Mouse (Mus musculus) adrenal gland (tissue): Measurements from ENCODE around the gene Zfand4.

ENCODE experiments used
- intact Hi-C: fragments of 180-260 bp; cut with DNase I; formaldehyde crosslinking; loops from one replicate; pipeline ENCODE4 v1.15.1; 2025

Gene Zfand4

DNA sequence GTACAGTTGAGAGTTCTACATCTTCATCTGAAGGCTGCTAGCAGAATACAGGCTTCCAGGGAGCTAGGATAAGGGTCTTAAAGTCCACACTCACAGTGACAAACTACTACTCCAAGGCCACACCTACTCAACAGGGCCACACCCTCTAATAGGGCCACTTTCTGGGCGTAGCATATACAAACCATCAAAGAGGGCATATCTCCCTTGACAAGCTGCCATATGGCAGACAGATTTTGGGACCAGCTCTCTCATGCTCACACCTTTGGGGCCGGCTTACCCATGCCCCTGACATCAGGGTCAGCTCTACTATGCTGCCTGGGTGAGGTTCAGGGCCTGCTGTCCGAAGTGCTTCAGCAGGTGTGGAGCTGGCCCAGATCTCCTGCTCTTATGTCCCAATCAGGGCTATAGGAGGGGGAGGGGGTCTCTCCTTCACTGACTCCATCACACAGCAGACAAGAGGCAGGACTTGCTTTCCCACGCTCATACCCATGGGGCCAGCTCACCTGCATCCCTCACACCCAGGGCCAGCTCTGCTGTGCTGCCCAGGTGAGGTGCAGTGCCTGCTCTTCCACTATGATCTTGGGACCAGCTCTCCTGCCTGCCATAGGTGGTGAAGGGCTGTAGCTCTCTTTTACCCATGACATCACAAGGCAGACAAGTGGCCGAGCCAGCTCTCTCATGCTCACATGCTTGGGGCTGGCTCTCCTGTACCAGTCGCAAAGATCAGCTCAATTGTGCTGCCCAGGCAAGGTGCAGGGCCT, 106.4 kb downstream of the Zfand4 start:
- intact Hi-C loops, result no loop called here

DNA sequence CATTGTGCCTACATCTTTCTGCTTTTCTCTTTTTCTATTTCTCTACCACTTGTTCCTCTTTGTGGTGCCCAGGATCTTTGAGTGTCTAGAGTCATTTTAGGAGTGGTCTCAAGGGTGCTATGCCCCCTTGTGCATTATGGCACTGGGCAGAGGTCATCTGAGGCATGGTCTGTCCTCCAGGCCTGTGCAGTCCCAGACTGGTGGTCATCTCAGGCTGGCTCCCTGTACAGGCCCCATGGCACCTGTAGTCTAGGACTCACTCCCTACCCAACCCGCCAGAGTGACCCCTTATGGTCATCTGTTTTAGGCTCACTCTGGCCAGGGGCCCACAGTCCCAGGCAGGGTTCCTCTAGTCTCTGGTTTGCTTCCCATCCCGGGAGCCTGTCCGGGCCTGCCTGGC, 107.5 kb downstream of the Zfand4 start:
- intact Hi-C loops, result no loop called here

DNA sequence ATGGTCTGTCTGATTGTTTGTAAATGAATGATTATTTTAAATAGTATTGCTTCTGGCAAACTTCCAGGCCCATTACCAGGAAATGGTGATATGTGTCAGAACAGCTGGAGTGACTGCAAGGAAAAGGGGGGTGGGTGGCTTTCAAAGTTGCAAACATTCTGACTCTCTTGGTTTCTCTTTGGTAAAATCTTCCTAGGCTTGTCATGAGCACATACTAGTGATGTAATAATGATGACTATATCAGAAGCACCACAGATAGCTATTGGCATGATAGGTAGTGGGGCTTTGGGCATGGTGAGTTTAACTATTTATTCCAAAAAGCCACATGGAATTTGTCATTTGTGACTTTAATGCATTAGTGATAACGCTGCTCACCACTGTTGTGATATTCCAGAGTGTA, 110.1 kb downstream of the Zfand4 start:
- intact Hi-C loops, result no loop called here

DNA sequence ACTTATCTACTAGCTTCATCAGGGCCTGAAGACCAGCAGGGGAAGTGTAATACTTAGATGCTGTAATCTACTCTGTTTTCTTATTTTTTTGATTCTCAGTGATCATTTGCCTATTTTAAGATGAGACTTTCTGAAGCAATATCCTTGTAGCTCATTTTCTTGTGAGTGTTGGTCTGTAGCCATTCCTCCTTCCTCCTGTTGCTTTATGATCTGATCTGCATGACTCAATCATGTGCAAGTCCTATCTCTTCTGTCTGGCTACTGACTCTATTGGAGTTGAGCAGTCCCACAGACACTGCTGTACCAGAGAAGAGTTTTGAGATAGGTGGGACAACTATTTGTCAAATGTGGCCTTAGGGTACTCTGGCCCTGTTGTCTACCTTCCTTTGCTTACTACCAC, 110.6 kb downstream of the Zfand4 start:
- intact Hi-C loops, result no loop called here

DNA sequence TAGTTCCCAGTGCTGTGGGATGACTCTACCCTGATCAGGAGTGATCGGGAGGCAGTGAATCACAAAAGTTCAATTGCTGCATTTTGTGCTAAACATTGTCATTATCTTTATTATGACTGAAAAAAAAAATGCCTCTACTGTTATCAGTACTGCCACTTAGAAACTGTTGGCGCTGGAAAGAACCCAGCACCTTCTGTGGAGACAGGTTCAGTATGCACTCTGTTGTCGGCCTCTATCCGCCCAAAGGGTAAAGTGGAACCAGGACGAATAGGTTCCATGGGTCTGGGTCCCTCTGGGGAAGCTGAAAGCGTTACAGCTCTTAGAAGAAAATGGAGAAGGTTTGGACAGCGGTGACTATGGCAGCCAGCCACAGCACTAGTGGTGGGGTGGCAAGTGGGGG, 114.9 kb downstream of the Zfand4 start:
- intact Hi-C loops, result no loop called here
